Mouse (Mus musculus) liver, embryonic 14.5 days (tissue): ENCODE data around the gene Ap1g2.

Source experiments
- CTCF ChIP-seq: IDR thresholded peaks from 2 replicates; pipeline ENCODE4 v1.5.1; 2016; ENCODE audit warnings: antibody characterized with exemption, low read depth, control low read depth
- EP300 ChIP-seq: IDR thresholded peaks from 2 replicates; pipeline ENCODE4 v1.6.1; 2016; ENCODE audit warnings: antibody characterized with exemption, low read depth

DNA sequence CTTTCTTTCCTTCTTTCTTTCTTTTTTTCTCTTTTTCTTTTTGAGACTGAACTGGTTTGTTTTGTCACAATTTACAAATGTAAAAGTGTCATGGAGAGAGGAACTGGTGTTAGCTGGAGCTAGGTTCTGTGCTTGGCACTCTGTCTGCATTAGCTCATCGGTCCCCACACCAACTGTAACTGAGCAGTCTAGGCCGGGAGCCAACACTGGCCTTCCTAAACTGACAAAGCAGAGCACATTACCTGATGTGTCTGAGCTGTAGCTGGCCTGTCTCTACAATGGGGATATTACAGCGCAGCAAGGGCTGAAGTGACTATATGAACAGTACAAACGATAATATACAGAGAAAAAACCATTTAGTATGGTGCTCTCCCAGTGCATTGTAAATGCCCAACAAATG, 12.5 kb upstream of the Ap1g2 start:
- no peak for TF ChIP-seq CTCF
- no peak for TF ChIP-seq EP300
